Mouse (Mus musculus): ENCODE results near the gene Arhgap42.

- TF ChIP-seq CTCF (conservative IDR thresholded peaks at IDR 0.05; ENCODE audit: low read length) = no peak
- TF ChIP-seq NANOG (IDR thresholded peaks at IDR 0.05; ENCODE audit: borderline replicate concordance, low read length) = no peak
- no peak for TF ChIP-seq POU5F1 (IDR thresholded peaks at IDR 0.05; ENCODE audit: borderline replicate concordance, low read length)
Measured at GRCm38 (mm10) chr9:9142144-9142543, 96.8 kb downstream of the Arhgap42 start.

Measured in E14TG2a.4 (cell line).